Mouse (Mus musculus) frontal cortex, postnatal 25 days (tissue): ENCODE measurements around the gene Sag.

ENCODE experiments used
- DNase-seq, 2 experiments: peaks; one replicate each; pipeline ENCODE4 v3.0.0; 2022; ENCODE audit warnings: low spot score in 2 of 2

Sag gene

DNA sequence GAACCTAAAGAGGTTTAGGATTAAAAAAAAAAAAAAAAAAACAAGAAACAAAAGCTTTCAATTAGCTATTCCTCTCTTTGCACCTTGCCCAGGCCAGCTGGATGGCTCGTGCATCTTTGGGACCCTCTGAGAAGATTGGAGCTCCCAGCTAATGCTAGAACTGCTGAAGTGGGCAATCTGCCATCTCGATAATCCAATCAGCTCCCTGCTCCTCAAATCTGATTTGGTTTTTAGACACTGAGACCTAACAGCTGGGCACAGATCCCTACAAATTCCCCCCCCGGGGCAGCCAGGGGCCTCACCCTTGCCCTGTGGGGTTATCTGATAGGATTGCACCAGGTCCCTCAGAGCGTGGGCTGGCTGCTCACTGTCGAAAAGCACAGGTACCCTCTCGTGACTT is at the start of gene Sag:
Gene Sag, plus strand, starts transcription at position 105 of the 400 bp plus-strand sequence.
- DNase-seq: no peak

DNA sequence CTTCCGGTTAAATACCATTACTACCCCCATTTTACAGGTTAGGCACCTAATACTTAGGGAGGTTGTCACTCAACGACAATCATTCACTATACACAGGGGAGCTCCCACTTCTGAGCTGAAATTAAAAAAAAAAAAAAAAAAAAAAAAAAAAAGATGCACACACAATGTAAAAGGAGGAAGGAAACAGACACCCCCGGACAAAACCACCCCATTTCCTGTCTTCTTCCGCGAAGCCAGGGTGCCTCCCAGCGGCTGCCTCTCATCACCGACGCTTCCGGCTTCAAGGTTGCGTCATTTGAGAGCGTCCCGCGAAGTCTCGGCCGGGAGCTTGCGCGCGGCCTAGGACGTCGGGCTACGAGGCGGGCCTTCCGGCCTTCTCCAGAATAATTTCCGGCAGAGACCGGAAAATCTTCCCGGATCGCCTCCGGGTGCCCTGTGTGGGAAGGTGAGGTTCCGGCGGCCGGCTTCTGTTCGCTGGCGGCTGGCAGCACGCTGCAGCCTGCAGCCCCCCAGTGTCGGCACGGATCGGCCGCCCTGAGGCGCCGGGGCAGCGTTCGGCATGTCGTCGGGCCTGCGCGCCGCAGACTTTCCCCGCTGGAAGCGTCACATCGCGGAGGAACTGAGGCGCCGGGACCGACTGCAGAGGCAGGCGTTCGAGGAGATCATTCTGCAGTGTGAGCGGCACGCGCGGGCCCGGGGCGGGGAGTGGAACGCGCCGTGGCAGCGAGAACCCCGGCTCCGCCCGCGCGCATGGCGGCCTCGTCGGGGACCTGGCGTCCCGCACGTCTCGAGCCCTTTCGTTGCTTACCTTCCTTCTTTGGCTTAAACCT is 47.6 kb upstream of the Sag start, which contains the start of gene Atg16l1:
Gene Atg16l1, plus strand, starts transcription at position 230 of the 830 bp plus-strand sequence.
- peak; percentile 89 to 93 for DNase-seq

DNA sequence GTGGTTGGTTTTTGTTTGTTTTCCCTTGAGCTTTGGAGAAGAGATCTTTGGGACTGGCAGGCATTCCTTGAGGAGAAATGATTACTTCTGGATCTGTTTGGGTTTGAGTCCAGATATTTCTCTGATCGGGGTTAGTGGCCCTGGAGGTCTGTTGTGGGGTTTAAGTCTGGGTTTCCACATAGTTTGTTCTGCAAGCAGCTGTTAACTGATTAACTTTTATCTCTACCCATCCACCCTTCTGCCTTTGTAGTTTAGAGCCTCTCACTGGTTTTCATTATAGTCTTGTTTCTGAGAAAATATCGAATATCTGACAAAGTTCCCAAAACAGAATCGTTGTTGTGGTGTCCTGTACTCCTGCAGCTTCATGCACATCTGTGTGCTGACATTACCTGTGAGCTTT is 39.7 kb upstream of the Sag start:
- DNase-seq: no peak

DNA sequence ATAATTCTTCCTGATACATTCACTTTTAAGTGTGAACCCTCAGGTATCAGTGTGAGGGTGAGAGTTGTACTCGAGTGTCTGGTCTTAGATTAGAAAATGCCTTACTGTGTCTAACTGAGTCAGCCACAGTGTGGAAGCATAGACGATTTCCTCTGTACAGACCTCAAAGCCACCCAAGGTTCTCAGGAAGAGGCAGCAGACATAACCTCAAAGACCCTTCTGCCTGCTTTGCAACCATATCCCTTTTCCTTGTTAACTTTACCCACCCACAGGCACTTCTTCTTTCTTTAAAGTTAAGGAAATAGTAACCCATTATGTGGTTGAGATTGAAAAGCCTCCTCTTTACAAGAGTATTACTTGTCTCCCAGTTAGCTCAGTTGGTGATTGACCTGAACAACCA is 37.7 kb upstream of the Sag start:
- DNase-seq: no peak

DNA sequence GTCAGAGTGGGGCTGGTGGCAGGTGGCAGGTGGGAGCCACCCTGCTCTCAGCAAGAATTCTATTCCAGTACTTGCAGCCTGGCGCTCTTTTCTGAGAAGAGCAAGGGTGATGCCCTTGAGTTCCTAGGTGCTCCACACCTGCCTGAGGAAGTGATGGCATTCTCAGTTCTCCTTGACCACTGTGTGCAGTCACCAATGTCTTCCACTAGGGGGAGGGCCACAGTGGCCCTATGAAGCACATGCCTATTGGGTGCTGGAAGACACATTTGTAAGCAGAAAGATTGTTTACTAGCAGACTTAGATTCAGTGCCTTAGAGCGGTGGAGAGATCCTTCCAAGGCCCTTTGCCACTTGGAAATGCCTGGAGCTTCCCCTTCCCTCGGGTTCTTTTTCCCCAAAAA is 37.2 kb upstream of the Sag start:
- no peak for DNase-seq

DNA sequence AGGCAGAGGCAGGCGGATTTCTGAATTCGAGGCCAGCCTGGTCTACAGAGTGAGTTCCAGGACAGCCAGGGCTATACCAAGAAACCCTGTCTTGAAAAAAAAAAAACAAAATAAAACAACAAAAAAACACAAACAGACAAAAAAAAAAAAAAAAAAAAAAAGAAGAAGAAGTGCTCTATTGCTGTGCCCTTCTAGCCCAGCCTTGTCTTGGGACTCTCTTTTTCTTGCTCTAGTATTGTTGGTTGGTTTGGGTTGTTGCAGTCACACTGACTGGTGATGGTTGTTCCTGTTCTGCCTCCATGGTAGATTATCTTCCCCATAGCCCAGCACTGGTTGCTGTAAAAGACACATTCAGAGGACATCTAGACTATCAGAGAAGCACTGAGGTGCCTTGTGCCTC is 34.2 kb upstream of the Sag start:
- DNase-seq: no peak

DNA sequence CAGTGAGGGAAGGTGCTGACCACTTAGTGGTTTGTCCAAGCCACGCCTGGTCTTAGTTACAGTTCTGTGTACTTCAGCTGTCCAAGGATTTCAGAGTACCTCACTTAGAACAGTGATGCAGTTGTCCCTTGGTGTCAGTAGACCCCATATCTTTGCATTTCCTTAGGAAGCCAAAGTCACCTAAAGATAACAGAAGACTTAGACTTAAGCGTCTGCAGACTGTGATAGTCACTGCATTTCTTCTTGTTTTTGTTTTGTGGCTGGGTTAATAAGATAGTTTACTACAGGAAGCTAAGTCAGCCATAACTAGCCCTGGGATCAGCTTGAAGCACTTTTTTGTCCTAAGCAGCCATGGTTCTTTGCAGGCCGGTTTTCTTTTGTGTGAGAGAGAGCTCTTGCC is 33.0 kb upstream of the Sag start:
- no peak for DNase-seq

DNA sequence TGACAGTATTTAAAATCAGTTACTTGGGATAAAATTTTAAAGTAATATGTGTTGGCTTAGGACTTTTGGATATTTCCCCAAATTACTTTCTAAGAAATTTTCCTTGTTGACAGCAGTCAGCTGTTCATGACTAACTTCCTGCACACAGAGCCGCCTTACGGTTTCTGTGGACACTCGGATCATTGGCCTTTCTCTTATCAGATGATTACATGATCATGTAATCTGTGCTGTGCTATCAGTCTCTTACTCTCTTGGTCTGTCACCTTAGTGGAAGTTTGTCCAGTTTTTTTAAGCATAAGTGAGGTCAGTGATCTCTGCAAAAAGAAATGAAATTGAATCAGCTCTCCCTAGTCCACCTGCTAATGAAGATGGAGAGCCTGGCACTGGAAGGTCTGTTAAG is 31.8 kb upstream of the Sag start:
- DNase-seq: no peak

DNA sequence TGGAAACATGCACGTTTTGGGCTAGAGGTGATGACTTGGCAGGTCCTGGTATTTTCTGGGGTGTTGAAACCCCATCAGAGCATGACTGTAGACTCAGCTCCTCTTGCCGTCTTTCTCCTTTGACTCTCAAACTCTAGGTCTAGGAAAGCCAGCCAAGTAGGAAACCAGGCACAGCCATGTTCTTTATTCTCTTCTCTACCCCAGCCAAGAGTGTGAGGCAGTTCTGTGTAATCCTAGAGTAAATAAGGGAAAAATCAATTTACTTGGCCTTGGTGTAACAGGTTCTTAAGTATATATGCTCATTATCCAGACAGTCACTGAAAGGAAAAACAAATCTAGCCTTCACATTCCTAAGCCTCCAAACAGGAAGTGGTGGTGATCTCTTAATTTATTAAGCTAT is 30.1 kb upstream of the Sag start:
- DNase-seq: no peak

DNA sequence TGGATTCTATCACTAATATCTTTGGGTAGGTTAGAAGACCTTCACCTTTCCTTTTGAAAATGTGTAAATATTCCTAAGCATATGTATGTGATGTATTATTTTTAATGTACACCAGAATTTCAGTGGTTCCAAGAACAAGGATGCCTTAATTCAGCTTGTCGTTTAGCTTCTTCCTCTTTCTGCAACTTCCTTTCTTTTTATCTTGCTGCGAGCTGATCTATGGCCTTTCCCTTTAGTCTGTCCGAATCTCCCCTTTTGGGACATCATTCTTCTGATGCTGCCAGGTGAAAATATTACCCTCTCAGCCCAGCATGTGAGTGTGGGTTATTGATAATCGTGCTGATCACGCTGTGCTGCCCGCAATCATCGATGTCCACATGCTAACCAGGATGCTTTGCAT is 28.6 kb upstream of the Sag start:
- no peak for DNase-seq

DNA sequence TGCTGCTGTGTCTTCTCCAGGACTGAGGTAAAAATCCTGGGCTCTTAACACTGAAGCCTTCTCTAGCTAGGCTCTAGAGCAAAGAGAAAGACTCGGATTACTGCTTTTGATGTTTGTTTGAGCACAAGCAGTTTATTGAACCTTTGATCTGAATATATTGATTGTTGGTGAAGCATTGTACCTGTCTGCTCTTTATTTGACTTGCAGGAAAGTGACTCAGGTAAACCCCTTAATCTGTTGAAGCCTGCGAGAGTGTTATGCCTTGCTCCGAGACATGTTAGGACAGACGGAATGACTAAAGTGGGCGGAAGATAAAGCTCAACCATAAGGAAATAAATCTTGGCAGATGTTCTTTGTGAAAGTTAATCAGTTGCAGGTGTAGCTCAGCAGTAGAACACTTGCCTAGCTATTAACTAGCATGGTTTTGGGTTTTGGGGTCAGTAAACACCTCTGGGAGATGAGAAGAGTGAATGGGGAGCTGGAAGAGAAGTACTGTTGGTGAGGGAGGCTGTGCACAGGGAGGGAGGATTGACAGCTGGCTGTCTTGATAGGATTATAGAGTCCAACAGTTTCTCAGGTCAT is 24.2 kb upstream of the Sag start:
- no peak for DNase-seq

DNA sequence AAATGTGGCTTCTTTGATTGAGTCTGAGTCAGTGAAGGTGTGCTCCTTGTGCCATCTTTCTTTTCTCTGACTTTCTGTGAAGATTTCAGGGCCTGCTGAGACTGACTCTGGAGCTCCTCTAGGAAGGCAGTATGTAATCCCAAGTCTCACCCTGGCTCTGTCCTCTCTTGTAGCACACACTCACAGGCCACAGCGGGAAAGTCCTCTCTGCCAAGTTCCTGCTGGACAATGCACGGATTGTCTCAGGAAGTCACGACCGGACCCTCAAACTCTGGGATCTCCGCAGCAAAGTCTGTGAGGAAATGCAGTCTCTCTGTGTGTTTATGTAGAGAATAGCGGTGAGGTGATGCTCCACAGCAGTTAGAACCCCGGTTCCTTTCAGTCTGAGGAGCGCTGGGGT is 17.8 kb upstream of the Sag start:
- no peak for DNase-seq

DNA sequence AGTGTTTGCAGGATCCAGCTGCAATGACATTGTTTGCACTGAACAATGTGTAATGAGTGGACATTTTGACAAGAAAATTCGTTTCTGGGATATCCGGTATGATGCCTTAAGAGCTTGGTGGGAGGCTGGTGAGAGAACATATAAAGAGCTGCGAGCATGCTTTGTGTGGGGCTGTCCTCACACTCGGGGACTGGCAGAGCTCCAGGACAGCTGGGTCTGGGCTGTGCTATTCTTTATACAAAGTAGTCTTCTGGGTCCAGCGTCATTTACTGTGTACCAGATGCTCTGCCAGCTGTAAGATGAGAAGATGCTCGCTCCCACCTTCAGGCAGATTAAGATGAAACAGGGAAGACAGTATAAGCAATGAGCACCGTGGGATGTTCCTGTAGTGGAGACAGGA is 17.2 kb upstream of the Sag start:
- DNase-seq: peak; percentile 35

DNA sequence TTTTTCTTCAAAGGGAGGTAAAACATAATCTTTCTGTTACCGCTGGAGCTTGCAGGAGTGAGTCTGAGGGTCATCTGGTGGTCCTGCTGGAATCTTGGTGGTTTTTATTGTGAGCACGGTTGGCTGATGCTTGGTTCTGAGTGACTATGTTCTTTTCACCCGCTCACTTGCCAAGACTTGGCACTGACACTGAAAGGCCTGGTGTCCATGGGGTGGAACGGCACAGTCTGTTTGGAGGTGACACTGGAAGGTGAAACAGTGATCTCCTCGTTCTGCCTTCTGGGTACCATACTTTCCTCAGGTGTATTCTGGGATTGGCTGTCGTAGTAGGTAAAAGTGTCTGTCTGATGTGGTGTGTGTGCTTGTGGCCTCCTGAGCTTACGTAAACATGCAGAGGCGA is 13.8 kb upstream of the Sag start:
- DNase-seq: no peak

DNA sequence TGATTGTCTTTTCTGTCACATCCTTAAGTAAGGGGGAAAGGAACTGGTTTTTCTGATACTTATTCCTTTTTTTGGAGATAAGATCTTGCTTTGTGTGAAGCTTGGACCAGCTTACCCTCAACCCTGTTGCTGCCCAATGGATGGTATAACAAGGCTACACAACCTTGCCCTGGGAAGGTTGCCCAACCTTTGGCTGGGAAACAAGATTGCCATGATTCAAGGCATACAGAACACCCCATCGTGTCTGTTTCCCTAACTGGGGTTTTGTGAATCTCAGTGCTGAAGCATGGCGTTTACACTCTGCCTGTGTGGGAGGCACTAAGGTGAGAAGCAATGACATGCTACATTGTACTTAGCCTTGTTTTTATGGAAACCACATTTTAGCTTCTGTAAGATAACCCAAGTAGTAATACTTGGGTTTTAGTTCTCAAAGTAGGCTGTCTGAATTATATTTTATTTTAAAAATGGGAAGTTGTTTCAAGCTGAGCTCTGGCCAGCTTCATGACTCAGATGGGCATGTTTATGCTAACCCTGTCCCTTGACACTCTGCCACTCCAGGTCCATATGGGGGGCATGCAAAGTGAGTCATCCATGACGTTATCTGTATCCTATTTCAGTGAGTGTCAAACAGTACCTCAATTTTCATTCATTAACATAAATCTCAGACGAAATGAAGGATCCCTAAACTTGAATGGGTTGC is 10.9 kb upstream of the Sag start:
- no peak for DNase-seq

DNA sequence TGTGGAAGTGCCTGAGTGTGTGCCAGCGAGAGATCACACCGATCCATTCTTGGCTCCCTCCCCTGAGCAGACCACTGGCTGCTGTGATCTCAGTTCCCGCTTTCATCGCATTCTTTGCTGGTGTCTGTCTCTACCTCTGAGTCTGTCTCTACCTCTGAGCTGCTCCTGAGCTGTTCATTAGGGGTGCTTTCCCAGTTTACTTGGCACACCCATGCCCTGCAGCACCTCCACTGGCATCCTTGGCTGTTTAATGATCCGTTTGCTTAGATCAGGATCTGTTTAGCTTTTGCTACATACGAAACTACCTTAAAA is 10.4 kb upstream of the Sag start:
- DNase-seq: no peak

DNA sequence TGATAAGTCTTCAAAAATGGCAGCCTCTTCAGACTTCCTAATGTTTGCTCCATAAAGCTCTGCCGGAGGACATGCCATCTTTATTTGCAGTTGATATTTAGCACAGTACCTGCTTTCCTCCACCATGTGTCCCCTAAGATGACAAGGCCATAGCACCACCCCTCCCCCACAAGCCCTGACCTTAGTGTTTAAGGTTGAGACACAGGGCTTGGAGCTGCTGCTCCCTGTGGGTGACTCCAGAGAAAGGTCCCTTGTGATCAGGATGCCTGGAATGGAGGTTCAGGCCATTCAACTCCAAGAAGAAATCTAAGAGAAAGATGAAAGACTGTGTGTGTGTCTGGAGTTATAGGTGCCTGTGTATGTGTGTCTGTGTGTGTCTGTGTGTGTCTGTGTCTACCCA is 5.8 kb upstream of the Sag start:
- no peak for DNase-seq

DNA sequence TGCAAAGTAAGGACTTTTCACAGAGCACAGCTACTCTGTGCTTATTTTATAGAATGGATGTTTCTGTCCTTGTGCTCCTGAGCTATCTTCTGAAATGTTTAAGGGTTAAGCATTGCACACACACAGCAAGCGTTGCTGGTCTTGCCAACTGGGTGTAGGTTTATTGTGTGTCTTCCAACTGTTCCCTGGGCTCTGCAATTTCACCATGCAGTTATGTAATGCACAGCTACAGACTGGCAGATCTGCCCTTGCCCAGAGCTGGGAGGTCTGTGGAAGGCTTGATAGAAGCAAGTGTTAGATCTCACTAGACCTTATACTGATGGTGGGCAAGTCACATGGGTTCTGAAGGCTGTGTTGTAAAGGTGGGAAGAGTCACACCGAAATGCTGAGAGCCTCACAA is 5.2 kb upstream of the Sag start:
- DNase-seq: no peak

DNA sequence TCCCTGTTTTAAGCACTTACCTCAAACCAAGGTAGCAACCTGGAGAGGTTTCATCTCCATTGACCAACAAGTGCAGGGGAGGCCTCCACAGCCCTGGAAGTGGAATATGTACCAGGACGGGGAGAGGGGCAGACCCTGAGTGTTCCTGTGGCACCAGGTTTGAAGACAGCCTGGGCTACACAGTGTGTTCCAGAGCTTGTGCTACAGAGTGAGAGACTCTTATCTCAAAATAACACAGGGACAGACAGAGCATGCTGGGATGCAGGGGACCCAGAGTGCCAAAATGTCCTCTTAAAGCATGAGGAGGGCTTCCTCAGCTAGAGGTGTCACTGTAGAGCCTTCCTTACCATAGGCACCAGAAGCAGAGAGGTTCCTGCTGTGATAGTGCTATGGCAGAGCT is 4.3 kb downstream of the Sag start:
- DNase-seq: no peak

DNA sequence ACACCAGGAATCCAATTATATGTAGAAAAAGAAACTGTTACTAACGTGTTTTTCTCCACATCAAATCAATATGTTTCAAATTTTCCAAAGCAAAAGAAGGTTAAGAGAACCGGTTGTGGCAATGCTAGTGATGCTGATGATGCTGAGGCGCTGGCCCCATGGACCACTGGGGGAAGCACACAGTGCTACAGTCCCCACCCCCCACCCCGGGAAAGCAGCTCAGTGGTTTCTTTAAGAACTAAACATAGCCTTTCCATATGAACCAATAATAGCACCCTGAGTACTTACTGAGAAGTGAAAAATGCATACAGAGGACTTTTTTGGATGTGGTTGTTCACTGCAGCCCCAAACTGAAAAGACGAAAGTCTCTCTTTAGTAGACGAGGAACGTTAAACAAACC is 7.9 kb downstream of the Sag start:
- DNase-seq: no peak

DNA sequence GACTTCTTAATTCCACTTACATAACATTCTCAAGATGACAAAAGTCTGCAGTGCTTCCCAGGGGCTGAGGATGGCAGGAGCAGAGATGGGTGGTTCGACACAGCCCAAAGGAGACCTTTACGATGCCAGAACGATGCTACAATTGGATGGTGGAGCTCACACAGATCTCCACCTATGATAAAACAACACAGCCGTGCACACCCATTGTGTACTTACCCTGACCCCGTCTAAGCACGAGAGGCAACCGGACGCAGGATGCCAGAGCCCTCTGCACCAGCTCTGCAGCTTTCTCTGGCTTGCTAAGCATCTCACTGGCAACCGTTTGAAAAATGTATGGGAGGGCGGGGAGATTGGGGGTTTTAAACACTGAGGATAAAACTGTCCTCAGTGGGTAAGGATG is 8.6 kb downstream of the Sag start:
- DNase-seq: no peak

DNA sequence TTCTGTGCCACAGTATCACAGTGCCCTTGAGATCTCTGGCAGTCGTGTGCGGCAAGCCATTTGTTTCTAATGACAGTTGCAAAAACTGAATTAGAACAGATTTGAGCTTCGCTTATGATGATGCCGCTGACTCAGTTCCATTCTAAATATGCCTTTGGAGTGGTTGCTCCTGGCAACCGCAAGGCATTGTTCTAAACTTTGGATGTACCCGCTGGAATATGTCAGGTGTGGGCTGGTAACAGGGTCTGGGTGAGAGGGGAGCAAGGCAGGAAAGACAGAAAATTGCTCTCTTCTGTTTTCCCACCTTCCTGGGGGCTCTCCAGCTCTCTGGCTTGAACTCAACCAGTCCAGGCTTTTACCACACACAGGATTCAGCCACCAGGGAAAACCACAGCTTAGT is 9.7 kb downstream of the Sag start:
- no peak for DNase-seq

DNA sequence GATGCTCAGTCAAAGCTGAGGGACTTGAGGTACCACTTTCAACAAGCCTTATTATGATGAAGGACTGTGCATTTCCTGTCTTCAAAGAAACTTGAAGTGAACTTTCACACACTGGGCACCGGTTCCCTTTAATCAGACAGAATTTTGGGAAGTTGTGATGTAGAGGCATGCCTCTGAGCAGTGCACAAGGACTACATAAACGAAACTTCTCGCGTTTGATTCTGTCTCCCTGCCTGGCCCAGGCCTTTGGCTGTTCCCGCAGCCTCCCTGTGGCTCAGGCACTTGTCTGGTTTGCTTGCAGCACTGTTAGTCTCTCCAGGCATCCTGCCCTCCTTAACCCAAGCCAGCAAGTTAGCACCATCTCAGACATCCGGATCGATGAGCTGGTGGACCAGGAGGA is 10.2 kb downstream of the Sag start:
- DNase-seq: no peak
